Mouse (Mus musculus) Patski (cell line): ENCODE results near the gene Prrt3. TPM values are rescaled to one million over a fixed set of nuclear protein-coding genes. Genes with fewer than 3 reads are reported as not detected.

Experiments
- ATAC-seq: fragments of 100-300 bp; one replicate; pipeline ENCODE4 v1.8.0; 2021
- CTCF ChIA-PET: fragments of 350-600 bp; sonication (Branson Sonifier 250); formaldehyde crosslinking; loops from one replicate; lab custom pipeline; 2022; ENCODE audit warnings: inconsistent platforms; lab: Charles Lee
- POLR2A ChIA-PET: fragments of 350-600 bp; sonication (Branson Sonifier 250); formaldehyde crosslinking; loops from one replicate; lab custom pipeline; 2022; ENCODE audit warnings: antibody characterized with exemption, inconsistent platforms; lab: Charles Lee
- DNase-seq: peaks from one replicate; pipeline ENCODE4 v3.0.0-alpha.2; 2011; ENCODE audit warnings: low read depth, low spot score
- H3K27me3 ChIP-seq: fragments of 371-371 bp; one replicate; pipeline ENCODE4 v1.5.1; 2021
- CTCF ChIP-seq: fragments of 100-300 bp; IDR thresholded peaks from one replicate; pipeline ENCODE4 v1.5.1; 2021
- in situ Hi-C: fragments of 300-500 bp; cut with MboI; formaldehyde crosslinking; loops from 3 replicates; pipeline ENCODE4 v1.11.1; 2018; ENCODE audit warnings: low pct_unique_long_range_greater_than_20kb, mixed read lengths
- polyA plus RNA-seq: library from polyadenylated mRNA; unstranded; gene quantifications from one replicate; pipeline ENCODE4 v1.2.3, GENCODE M21; 2021

Prrt3 gene
- polyA plus RNA-seq, 1 experiment from 2014 or later: 0.63 TPM

DNA sequence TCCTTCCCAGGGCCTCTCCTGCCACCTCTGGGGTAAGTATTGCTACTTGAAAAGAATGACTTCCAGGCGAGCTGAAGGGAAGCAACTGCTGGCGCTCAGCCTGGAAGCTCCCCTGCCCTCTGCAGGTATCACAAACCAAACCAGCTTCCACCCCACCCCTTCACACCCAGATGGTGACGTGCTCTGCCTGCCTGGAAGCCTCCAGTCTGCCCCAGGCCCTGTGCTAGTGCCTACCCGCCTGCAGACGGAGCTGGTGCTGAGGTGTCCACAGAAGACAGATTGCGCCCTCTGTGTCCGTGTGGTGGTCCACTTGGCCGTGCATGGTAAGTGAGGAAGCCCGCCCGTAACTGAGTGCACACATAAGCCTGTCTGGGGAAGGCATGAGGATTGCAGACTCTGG lies 29.7 kb downstream of the Prrt3 start:
- ChIA-PET CTCF (interaction anchor here (10.3 kb wide), 1 partner anchor 29 kb away, joined by 82 read pairs; the partner anchor contains the start of gene Jagn1), POLR2A (interaction anchor here (1.1 to 3.0 kb wide), 2 partner anchors 9 to 22 kb away, joined by 4 to 41 read pairs; partner anchors contain the start of gene Creld1)
- DNase-seq (no peak), ATAC-seq (peak; percentile 33)
- in situ Hi-C loops: no loop called here
- TF ChIP-seq CTCF: no peak
- no peaks in the 10 kb centered on the region for H3K27me3 ChIP-seq

DNA sequence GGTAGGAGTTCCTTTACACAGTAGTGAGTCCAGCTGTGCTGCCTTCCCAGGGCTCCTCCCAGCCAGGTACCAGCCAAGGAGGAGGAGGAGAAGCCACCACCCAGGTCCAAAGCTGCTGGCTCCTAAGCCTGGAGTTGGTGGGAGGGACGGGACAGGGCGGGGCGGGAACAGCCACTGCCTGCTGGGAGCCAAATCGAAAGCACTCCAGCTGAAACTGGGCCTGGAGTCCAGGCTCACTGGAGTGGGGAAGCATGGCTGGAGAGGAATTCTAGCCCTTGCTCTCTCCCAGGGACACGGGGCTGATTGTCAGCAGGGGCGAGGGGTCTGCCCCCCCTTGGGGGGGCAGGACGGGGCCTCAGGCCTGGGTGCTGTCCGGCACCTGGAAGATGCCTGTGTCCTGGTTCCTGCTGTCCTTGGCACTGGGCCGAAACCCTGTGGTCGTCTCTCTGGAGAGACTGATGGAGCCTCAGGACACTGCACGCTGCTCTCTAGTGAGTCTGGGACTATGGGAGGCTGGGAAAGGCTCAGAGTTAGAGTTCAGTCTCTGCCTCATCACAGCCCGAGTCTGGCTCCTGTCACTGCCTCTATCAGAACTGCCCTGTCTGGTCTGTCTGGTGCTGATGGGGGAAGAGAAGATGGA lies 30.3 kb downstream of the Prrt3 start, which contains the start of gene Il17rc:
Gene Il17rc, plus strand, starts transcription at position 131 of the 640 bp plus-strand sequence.
- ChIA-PET CTCF (interaction anchor here (1.3 to 10.3 kb wide), 3 partner anchors 9 to 28 kb away, joined by 3 to 82 read pairs (median 17); partner anchors contain the start of gene Jagn1), POLR2A (interaction anchor here (0.8 to 3.0 kb wide), 7 partner anchors 10 to 58 kb away, joined by 3 to 41 read pairs (median 3); partner anchors contain the start of genes Creld1 and Jagn1)

DNA sequence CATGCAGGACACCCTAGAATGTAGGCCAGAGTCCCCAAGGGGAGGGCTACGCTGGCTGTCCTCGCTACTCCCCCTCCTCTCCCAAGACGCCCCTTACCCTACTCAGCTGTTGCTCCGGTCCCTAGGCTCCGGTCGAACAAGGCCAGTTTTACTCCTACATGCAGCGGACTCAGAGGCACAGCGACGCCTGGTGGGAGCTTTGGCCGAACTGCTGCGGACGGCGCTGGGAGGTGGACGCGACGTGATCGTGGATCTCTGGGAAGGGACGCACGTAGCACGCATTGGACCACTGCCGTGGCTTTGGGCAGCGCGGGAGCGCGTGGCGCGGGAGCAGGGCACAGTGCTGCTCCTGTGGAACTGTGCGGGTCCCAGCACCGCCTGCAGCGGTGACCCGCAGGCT lies 32.3 kb downstream of the Prrt3 start:
- no peaks in the 10 kb centered on the region for H3K27me3 ChIP-seq
- ATAC-seq: no peak
- DNase-seq: no peak
- ChIA-PET CTCF (interaction anchor here (0.7 to 10.3 kb wide), 4 partner anchors 11 to 26 kb away, joined by 3 to 82 read pairs (median 12); partner anchors contain the start of gene Jagn1), POLR2A (interaction anchor here (3.0 kb wide), 1 partner anchor 27 kb away, joined by 10 read pairs; the partner anchor contains the start of gene Jagn1)
- in situ Hi-C loops: no loop called here
- no peak for TF ChIP-seq CTCF

More for the DNA sequence above, 30.3 kb downstream of the Prrt3 start, which contains the start of gene Il17rc:
- no peaks in the 10 kb centered on the region for H3K27me3 ChIP-seq
- no peak for TF ChIP-seq CTCF
- in situ Hi-C loops: no loop called here
- ATAC-seq: peak; percentile 72
- DNase-seq: no peak

DNA sequence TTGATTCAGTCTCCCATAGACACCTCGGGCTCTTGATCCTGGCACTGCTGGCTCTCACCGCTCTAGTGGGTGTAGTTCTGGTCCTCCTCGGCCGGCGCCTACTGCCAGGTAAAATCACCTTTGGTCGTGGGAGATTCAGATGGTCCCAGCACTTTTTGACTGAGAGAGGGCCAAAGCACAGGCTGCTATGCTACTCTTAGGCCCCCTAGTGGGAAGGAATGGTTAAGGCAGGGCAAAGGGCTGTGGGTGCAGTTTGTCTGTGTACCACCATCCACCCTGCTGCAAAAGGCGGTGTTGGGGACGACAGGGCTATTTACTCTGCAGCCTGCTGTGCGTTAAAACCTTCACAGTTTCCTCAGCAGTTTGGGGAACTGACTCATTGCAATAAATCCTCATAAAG lies 32.7 kb downstream of the Prrt3 start:
- peak; percentile 53 for ATAC-seq
- in situ Hi-C loops: no loop called here
- TF ChIP-seq CTCF: no peak
- CTCF ChIA-PET: interaction anchor here (0.7 to 10.3 kb wide), 7 partner anchors 11 to 26 kb away, joined by 3 to 82 read pairs (median 6); partner anchors contain the start of genes Il17re and Jagn1
- no peak for DNase-seq
- H3K27me3 ChIP-seq: no peaks in the 10 kb centered on the region
- POLR2A ChIA-PET: interaction anchor here (3.0 kb wide), 1 partner anchor 26 kb away, joined by 10 read pairs; the partner anchor contains the start of gene Jagn1

DNA sequence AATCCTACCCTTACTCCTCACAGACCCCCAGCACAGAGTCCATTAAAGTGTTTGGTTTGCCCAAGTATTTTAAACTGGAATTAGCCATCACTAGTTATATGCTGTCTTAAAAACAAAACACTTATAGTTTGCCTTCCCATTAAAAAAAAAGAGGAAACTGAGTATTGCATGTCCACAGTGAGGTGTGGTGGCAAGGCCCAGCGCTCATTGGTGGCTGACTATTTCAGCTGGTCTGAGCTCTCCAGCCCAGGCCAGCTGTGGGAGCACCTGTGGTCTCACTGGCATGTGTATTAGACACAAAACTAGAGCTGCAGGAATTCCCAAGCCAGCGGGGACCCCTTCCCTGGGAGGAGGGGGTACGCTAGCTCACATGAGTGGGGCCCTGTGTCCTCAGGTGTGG lies 33.2 kb downstream of the Prrt3 start:
- ChIA-PET CTCF (interaction anchor here (1.3 to 10.3 kb wide), 6 partner anchors 11 to 25 kb away, joined by 3 to 82 read pairs (median 8); partner anchors contain the start of genes Il17re and Jagn1), POLR2A (no interaction called here)
- ATAC-seq: no peak
- no peak for DNase-seq
- TF ChIP-seq CTCF: no peak
- in situ Hi-C loops: no loop called here
- no peaks in the 10 kb centered on the region for H3K27me3 ChIP-seq

DNA sequence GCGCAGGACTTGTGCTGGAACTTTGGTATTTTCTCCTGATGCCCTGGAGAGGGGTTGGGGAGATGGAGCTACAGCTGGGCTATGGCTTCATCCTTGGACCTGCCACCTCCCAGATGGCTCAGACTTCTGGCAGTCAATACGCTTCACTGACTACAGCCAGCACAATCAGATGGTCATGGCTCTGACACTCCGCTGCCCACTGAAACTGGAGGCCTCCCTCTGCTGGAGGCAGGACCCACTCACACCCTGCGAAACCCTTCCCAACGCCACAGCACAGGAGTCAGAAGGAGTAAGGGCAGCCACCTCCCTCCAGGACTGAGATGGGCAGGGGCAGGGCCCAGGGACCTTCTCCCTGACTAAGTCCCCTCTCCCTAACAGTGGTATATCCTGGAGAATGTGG lies 36.1 kb downstream of the Prrt3 start:
- CTCF ChIA-PET: interaction anchor here (0.9 to 10.3 kb wide), 5 partner anchors 9 to 66 kb away, joined by 3 to 82 read pairs (median 4); partner anchors contain the start of genes Emc3, Fancd2 and Jagn1
- DNase-seq (no peak), ATAC-seq (no peak)
- POLR2A ChIA-PET: interaction anchor here (1.0 to 1.7 kb wide), 2 partner anchors 15 to 19 kb away, joined by 3 to 7 read pairs; no protein-coding TSS in a partner anchor
- H3K27me3 ChIP-seq: no peaks in the 10 kb centered on the region
- in situ Hi-C loops: no loop called here
- TF ChIP-seq CTCF: no peak

DNA sequence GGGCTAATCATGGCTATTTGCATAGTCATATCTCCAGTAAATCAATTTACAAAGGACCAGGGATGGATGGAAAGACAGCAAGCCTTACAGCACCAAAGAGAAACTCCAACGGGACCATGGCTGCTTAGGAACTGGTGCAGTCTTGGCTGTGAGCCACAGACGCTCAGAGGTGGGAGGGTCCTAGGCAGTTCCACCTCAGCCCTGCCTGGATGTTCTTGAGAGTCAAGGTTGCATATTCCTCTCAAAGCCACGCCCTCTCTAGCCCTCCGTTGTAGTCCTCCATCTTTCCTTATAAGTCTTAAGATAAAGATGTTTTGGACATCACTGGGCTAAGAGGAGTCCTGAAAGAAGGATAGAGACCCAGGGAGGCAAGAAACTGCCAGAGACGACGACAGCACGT lies 37.7 kb downstream of the Prrt3 start:
- in situ Hi-C loops: no loop called here
- ChIA-PET POLR2A (no interaction called here), CTCF (interaction anchor here (2.1 to 10.3 kb wide), 2 partner anchors 12 to 21 kb away, joined by 5 to 82 read pairs; partner anchors contain the start of gene Jagn1)
- H3K27me3 ChIP-seq: no peaks in the 10 kb centered on the region
- TF ChIP-seq CTCF: no peak
- ATAC-seq (no peak), DNase-seq (no peak)

DNA sequence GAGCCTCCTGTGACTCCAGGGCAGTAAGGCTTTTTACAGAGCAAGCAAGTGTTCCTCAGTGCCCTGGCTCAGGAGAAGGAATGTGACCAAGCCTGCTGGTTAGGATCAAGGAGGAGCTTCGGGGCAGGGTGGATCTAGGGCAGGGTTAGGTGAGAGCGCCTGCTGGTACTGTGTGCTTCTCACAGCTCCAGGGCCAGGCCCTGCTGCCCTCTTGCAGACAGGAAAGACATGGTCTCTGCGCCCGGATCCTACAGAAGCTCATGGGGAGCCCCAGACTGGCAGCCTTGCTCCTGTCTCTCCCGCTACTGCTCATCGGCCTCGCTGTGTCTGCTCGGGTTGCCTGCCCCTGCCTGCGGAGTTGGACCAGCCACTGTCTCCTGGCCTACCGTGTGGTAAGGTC lies 43.1 kb downstream of the Prrt3 start:
- ATAC-seq: no peak
- CTCF ChIA-PET: interaction anchor here (2.6 kb wide), 1 partner anchor 9 kb away, joined by 10 read pairs; no protein-coding TSS in a partner anchor
- DNase-seq: no peak

DNA sequence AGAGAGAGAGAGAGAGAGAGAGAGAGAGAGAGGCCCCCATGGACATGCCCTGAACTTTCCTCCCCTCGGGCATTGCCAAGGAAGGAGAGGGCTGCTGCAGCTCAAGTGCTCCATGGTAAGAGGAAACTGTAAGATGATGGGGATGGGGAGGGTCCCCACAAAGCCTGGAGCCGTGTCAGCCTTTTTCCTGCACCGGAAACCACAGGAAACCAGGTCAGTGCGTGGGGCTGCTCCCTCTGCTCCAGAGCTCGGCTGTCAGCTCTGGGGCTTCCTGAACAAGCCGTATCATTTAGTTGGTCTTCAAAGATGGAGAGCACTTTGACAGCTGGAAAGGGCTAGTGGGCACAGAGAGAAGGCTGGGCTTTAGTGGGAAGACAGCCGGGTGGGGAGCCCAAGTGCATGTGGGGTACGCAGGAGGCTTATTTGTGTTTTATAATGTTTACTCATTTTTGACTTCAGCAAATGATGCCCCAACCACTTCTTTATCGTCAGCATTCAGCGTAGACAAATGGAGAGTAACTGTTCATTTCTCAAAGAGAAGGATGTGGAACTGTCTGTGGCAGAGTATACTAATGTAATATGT lies 43.7 kb downstream of the Prrt3 start, which contains the start of gene Il17re:
Gene Il17re, plus strand, starts transcription at position 533 of the 583 bp plus-strand sequence.
- in situ Hi-C loops: no loop called here
- CTCF ChIA-PET: interaction anchor here (2.6 kb wide), 1 partner anchor 10 kb away, joined by 10 read pairs; no protein-coding TSS in a partner anchor
- DNase-seq (no peak), ATAC-seq (no peak)
- no peak for TF ChIP-seq CTCF
- POLR2A ChIA-PET: interaction anchor here (0.6 to 1.5 kb wide), 2 partner anchors 10 to 68 kb away, joined by 3 read pairs; no protein-coding TSS in a partner anchor
- H3K27me3 ChIP-seq: no peaks in the 10 kb centered on the region

More for the DNA sequence above, 43.1 kb downstream of the Prrt3 start:
- no peak for TF ChIP-seq CTCF
- POLR2A ChIA-PET: interaction anchor here (1.5 kb wide), 1 partner anchor 11 kb away, joined by 3 read pairs; no protein-coding TSS in a partner anchor
- no peaks in the 10 kb centered on the region for H3K27me3 ChIP-seq
- in situ Hi-C loops: no loop called here

DNA sequence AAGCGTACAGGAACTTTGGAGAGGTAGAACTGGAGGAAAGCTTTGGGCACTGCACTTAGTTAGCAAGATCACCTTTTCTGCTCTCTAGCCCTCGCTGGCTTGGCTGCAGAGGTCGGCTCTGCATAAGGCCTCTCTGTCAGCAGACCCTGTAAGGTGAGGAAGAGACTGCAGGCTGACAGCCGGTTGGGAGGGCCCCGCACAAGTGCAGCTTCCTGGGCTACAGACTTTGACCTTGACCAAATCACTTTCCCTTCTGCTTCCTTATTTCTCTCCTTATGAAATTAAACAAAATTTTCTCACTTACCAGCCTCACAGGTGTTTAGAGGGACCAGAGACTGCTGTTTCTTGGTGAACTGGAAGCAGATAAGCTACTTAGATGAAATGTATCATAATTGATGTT lies 46.7 kb downstream of the Prrt3 start:
- no peaks in the 10 kb centered on the region for H3K27me3 ChIP-seq
- DNase-seq (no peak), ATAC-seq (no peak)
- POLR2A ChIA-PET: interaction anchor here (0.7 kb wide), 1 partner anchor 48 kb away, joined by 5 read pairs; no protein-coding TSS in a partner anchor
- CTCF ChIA-PET: no interaction called here
- in situ Hi-C loops: no loop called here
- no peak for TF ChIP-seq CTCF
